Mouse (Mus musculus) adipocyte (in vitro differentiated cells): ENCODE data around the gene Aurka.

Experiments
- DNase-seq: peaks from one replicate; pipeline ENCODE4 v3.0.0-alpha.2; 2016; ENCODE audit warnings: low spot score

The Aurka gene

DNA sequence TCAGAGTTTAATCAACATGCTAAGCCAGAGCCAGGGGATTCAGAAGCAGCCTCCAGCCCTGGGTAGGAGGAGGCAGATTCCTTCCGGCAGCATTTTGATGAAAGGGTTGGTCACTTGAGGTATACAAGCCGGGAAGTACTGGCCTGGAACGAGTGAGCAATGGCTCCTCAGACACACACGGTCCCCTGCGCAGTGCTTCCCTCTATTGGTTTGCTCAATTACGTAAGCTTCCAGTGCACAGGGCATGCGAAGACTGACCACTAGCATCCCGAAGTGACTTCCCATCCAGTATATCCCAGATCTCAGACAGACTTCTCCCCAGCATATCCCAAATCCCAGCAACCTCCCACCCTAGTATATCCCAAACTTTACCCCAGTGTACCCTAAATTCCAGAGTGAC is 42.1 kb downstream of the Aurka start:
- no peak for DNase-seq

DNA sequence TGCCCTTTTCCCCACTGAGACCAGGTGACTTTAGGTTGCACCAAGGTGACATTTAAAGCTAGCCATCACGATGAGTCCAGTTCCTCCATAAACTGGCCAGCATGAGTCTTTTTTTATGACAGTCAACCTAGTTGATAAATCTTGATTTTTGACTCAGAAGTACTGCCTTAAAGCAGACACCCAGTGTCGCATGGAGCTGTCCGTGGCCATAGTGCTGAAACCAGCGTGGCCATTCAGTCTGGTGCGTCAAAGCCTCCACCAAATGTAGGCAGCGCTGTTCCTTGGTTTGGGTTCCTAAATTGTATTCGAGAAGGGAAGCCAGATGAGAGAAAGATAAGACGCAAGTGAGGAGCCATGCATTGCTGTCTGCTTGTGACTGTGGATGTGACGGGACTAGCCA is 49.5 kb downstream of the Aurka start:
- DNase-seq = peak; percentile 50

GRCm38 (mm10) chr2:172311731-172312130 is 58.6 kb downstream of the Aurka start:
- no peak for DNase-seq

GRCm38 (mm10) chr2:172306544-172306943 is 63.8 kb downstream of the Aurka start:
- DNase-seq = no peak
